Mouse (Mus musculus) lung, adult 2 months (tissue): Measurements from ENCODE around the gene Spire2.

Source experiments
- CTCF ChIP-seq: fragments of 200-500 bp; IDR thresholded peaks from 2 replicates; pipeline ENCODE4 v1.5.1; 2011; ENCODE audit warnings: mild to moderate bottlenecking, low read length, control low read depth; ENCODE audit not compliant: insufficient read depth
- POLR2A ChIP-seq: fragments of 200-500 bp; IDR thresholded peaks from 2 replicates; pipeline ENCODE4 v1.6.1; 2011; ENCODE audit warnings: low read depth, mild to moderate bottlenecking, control low read depth, low read length, borderline replicate concordance; ENCODE audit errors: extremely low read depth

DNA sequence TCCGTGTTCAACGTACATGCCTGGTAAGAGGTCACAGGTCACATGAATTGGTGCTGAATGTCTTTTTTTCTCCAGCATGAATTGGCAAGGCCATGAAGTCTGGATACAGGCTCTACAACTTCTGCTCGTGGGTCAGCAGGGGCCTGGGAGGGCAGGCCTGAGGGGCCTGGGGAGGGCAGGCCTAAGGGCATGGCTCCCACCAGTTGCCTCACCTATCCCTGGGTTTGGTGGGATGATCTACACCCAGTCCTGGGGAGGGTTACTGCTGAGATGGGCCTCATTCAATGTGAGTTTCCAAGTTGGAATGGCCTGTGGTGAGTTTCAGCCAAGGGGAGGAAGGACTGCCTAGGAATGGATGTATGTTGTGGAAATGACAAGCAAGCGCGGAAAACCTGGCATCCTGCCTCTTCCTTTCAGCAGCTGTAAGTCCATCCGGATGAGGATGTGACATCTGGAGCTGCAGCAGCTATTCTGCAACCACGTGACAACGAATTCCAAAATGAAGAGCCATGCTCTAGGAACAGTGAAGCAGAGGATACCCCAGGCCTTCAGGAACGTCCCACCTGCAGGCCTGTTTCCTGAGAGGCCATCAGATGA lies 70.3 kb downstream of the Spire2 start:
- TF ChIP-seq POLR2A (no peak), CTCF (no peak)
